Mouse (Mus musculus) erythroblast, embryonic 14.5 days (primary cell): ENCODE data around the gene Slc22a18. TPM values are rescaled to one million over a fixed set of nuclear protein-coding genes. Genes with fewer than 3 reads are reported as not detected.

Experiments used
- H3K27me3 ChIP-seq: 2 replicates; pipeline ENCODE4 v1.6.1; 2012; ENCODE audit warnings: inconsistent platforms; ENCODE audit not compliant: control insufficient read depth
- H3K36me3 ChIP-seq: 2 replicates; pipeline ENCODE4 v1.6.1; 2012; ENCODE audit warnings: mild to moderate bottlenecking, inconsistent platforms; ENCODE audit not compliant: control insufficient read depth
- H3K4me1 ChIP-seq: 2 replicates; pipeline ENCODE4 v1.6.1; 2012; ENCODE audit warnings: inconsistent platforms; ENCODE audit not compliant: control insufficient read depth
- H3K4me3 ChIP-seq: replicated peaks from 2 replicates; pipeline ENCODE3; 2012; ENCODE audit warnings: moderate library complexity, mild to moderate bottlenecking, inconsistent platforms
- H3K9me3 ChIP-seq: 2 replicates; pipeline ENCODE4 v1.6.1; 2012; ENCODE audit warnings: low read length, inconsistent platforms, mixed read lengths; ENCODE audit not compliant: control insufficient read depth
- GATA1 ChIP-seq: IDR thresholded peaks from 2 replicates; pipeline ENCODE4 v1.6.1; 2012; ENCODE audit warnings: low read length, inconsistent platforms, mixed read lengths
- TAL1 ChIP-seq: IDR thresholded peaks from 3 replicates; pipeline ENCODE4 v1.6.1; 2012; ENCODE audit warnings: low read length, inconsistent platforms, mixed read lengths
- polyA plus RNA-seq: library from polyadenylated mRNA; stranded (reverse); fragments of >175 nt; gene quantifications from 2 replicates; pipeline ENCODE4 v1.2.3, GENCODE M21; 2012

Slc22a18 gene
- polyA plus RNA-seq, 1 experiment, result not detected

GRCm38 (mm10) chr7:143498584-143498983 is 25.0 kb downstream of the Slc22a18 start:
- Histone ChIP-seq H3K4me1 (peaks cover 9% of the 10 kb centered on the region), H3K4me3 (no peak overlapping the region), H3K36me3 (no peaks in the 10 kb centered on the region), H3K9me3 (peaks cover 2% of the 10 kb centered on the region; the same call in 1 of the 2 replicates), H3K27me3 (peaks cover 50% of the 10 kb centered on the region)
- TF ChIP-seq TAL1 (no peak), GATA1 (no peak)

GRCm38 (mm10) chr7:143500912-143501311 is 27.4 kb downstream of the Slc22a18 start:
- H3K9me3 ChIP-seq, result peaks cover 2% of the 10 kb centered on the region; the same call in 1 of the 2 replicates
- H3K36me3 ChIP-seq, result no peaks in the 10 kb centered on the region
- peaks cover 67% of the 10 kb centered on the region for H3K27me3 ChIP-seq
- peaks cover 5% of the 10 kb centered on the region for H3K4me1 ChIP-seq
- no peak for TF ChIP-seq TAL1
- TF ChIP-seq GATA1, result no peak
- no peak overlapping the region for H3K4me3 ChIP-seq

GRCm38 (mm10) chr7:143501643-143502417 is 28.3 kb downstream of the Slc22a18 start:
- Histone ChIP-seq H3K27me3 (peaks cover 72% of the 10 kb centered on the region), H3K36me3 (no peaks in the 10 kb centered on the region), H3K4me1 (peaks cover 6% of the 10 kb centered on the region), H3K9me3 (peaks cover 2% of the 10 kb centered on the region; the same call in 1 of the 2 replicates), H3K4me3 (peak overlapping the region; percentile 34)
- TF ChIP-seq TAL1 (no peak), GATA1 (no peak)

GRCm38 (mm10) chr7:143502418-143503200 is 29.1 kb downstream of the Slc22a18 start, which contains the start of gene Phlda2:
Gene Phlda2, minus strand, starts transcription at chr7:143503150.
- Histone ChIP-seq H3K9me3 (peaks cover 2% of the 10 kb centered on the region; the same call in 1 of the 2 replicates), H3K27me3 (peaks cover 72% of the 10 kb centered on the region), H3K4me3 (peak within 1 kb of the TSS; percentile 35), H3K36me3 (no peaks in the 10 kb centered on the region), H3K4me1 (peaks cover 6% of the 10 kb centered on the region)
- TF ChIP-seq TAL1 (no peak), GATA1 (no peak)

GRCm38 (mm10) chr7:143503926-143504325 is 30.4 kb downstream of the Slc22a18 start:
- no peak for TF ChIP-seq TAL1
- no peak for TF ChIP-seq GATA1
- H3K27me3 ChIP-seq, result peaks cover 67% of the 10 kb centered on the region
- peaks cover 2% of the 10 kb centered on the region; the same call in 1 of the 2 replicates for H3K9me3 ChIP-seq
- no peak overlapping the region for H3K4me3 ChIP-seq
- H3K4me1 ChIP-seq, result peaks cover 4% of the 10 kb centered on the region
- no peaks in the 10 kb centered on the region for H3K36me3 ChIP-seq

GRCm38 (mm10) chr7:143505411-143505810 is 31.9 kb downstream of the Slc22a18 start:
- TF ChIP-seq TAL1 (no peak), GATA1 (no peak)
- H3K4me3 ChIP-seq, result no peak overlapping the region
- H3K36me3 ChIP-seq, result no peaks in the 10 kb centered on the region
- H3K27me3 ChIP-seq, result peaks cover 53% of the 10 kb centered on the region
- peaks cover 2% of the 10 kb centered on the region; the same call in 1 of the 2 replicates for H3K9me3 ChIP-seq
- H3K4me1 ChIP-seq, result peaks cover 4% of the 10 kb centered on the region

GRCm38 (mm10) chr7:143505823-143506222 is 32.3 kb downstream of the Slc22a18 start:
- TF ChIP-seq GATA1, result no peak
- Histone ChIP-seq H3K27me3 (peaks cover 49% of the 10 kb centered on the region), H3K9me3 (peaks cover 2% of the 10 kb centered on the region; the same call in 1 of the 2 replicates), H3K36me3 (no peaks in the 10 kb centered on the region), H3K4me3 (no peak overlapping the region), H3K4me1 (peaks cover 6% of the 10 kb centered on the region)

GRCm38 (mm10) chr7:143506271-143506670 is 32.7 kb downstream of the Slc22a18 start:
- Histone ChIP-seq H3K27me3 (peaks cover 44% of the 10 kb centered on the region), H3K36me3 (no peaks in the 10 kb centered on the region)

GRCm38 (mm10) chr7:143506675-143507074 is 33.1 kb downstream of the Slc22a18 start:
- peaks cover 40% of the 10 kb centered on the region for H3K27me3 ChIP-seq
- H3K36me3 ChIP-seq, result no peaks in the 10 kb centered on the region
- H3K4me3 ChIP-seq, result no peak overlapping the region
- TF ChIP-seq GATA1, result no peak
- TF ChIP-seq TAL1, result no peak
- peaks cover 2% of the 10 kb centered on the region; the same call in 1 of the 2 replicates for H3K9me3 ChIP-seq
- H3K4me1 ChIP-seq, result peaks cover 10% of the 10 kb centered on the region

More at GRCm38 (mm10) chr7:143506271-143506670, 32.7 kb downstream of the Slc22a18 start:
- TF ChIP-seq GATA1, result no peak
- TF ChIP-seq TAL1, result no peak
- Histone ChIP-seq H3K9me3 (peaks cover 2% of the 10 kb centered on the region; the same call in 1 of the 2 replicates), H3K4me1 (peaks cover 10% of the 10 kb centered on the region), H3K4me3 (no peak overlapping the region)
